Mouse (Mus musculus): ENCODE results near the gene Elp5. TPM values are rescaled to one million over a fixed set of nuclear protein-coding genes. Genes with fewer than 3 reads are reported as not detected.

Gene Elp5
- total RNA-seq, 2 experiments from 2014 or later = 98.0 to 99.5 TPM

DNA sequence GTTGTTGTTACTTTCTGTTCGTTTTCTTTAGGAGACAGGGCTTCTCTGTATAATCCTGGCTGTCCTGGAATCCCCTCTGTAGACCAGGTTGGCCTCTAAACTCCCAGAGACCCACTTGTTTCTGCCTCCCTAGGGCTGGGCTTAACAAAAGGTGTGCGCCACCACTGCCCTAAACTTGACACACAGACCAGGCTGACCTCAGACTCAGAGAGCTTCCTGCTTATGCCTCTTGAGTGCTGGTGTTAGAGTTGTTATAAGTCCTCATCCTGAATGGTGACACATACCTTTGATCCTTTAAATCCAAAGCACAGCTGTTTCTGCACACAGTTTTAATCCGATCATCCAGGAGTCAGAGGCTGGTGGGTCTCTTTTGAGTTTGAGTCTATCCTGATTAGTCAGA, 10.6 kb upstream of the Elp5 start:
- no peak for DNase-seq (ENCODE audit: low spot score in 2 of 2)

DNA sequence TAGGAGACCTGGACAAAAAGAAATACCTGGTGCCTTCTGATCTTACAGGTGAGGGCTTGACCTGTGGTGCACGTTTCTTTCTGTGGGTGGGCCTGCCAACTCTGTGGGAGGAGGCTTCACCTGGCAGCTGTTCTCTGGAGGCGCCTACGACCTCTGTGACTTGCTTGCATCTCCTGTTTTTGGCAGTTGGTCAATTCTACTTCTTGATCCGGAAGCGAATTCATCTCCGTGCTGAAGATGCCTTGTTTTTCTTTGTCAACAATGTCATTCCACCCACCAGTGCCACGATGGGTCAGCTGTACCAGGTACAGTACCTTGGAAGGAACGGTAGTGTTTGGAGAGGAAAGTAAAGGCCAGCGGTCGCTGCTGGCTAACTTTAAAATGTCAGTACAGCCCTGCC, 10.1 kb upstream of the Elp5 start:
- no peak for DNase-seq (ENCODE audit: low spot score in 2 of 2)

DNA sequence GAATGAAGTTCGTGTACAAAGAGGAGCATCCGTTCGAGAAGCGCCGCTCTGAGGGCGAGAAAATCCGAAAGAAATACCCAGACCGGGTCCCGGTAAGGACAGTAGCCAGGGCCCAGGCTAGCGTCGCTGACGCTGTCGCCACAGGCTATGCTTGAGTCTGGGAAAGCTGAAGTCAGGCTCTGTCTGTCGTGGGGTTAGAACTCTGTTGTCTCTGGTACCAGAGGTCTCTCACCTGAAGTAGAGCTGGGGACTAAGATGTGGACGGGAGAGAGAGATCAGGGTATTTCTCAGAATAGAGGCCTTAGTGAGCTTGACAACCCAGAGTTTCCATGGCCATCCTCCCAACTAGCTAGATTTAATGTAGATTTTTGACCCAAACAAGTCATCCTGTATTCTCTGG, 9.4 kb upstream of the Elp5 start:
- DNase-seq (ENCODE audit: low spot score in 2 of 2) = no peak

DNA sequence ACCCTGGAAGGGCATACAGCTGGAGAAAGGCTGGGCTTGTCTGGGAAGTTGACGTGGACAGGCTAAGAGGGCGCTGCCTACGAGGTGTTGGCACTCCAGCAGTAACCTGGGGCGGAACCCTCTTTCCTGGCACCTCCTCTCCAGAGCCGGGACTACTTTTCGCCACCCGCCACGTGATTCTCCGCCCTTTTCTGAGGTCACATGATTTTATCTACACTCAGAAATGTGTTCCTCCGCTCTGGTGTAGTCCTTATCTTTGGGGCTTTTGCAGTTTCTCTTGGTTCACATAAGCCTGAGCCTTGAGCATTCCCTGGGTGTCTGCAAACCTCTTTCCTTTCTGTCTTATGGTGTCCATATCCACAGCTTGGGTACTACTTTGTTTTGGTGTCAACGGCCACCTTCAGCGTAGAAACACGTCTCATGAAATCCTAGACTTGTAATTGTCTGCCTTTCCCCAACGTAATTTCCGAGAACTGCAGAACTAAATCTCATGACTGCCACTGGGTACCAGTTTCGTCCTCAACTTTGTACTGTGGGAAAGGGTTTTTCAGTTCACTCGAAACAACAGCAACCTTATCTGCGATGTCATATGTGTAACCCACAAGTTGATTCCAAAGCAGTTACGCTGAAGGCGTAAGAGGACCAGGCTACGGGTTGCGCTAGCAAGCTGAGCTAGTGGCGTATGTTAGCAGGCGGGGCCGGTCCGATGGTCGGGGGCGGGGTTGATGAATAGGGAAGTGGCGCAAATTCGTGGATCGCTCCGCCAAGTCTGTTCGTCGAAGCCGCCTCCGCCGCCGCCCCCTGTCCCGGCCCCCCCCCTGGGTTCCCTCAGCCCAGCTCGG, 8.8 kb upstream of the Elp5 start, which contains the start of gene Gabarap:
Gabarap (plus strand) TSS at position 294 of the 842 bp plus-strand sequence.
- peak; percentile 97 for DNase-seq (ENCODE audit: low spot score in 2 of 2)

DNA sequence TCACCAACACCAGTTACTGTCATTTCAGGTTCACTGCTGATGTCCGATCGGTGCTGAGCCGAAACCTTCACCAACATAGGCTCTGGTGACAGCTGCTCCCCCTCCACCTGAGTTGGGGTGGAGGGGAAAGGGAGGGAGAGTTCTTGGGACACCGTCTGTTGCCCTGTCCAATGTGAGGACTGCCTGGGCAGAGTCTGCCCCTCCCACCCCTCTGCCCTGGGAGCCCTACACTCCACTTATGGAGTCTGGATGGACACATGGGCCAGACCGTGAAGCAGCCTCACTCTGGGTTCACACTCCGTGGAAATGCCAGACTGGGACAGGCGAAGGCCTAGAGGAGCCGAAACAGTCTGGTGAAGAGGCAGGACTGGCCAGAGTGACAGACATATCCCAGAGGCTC, 7.6 kb upstream of the Elp5 start:
- no peak for DNase-seq (ENCODE audit: low spot score in 2 of 2)

DNA sequence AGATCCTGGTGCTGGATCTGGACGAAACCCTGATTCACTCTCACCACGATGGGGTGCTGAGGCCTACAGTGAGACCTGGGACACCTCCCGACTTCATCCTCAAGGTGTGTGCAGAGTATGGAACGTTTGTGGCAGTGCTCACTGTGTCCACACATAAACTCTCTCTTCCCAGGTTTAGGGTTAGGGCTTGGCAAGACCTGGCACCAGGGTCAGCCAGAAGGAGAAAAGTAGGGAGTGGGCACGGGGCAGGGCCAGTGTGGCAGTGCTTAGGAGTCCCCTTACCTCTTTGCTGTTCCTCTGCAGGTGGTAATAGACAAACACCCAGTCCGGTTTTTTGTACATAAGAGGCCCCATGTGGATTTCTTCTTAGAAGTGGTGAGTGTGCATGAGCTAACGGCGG, 2.1 kb upstream of the Elp5 start:
- no peak for DNase-seq (ENCODE audit: low spot score in 2 of 2)

DNA sequence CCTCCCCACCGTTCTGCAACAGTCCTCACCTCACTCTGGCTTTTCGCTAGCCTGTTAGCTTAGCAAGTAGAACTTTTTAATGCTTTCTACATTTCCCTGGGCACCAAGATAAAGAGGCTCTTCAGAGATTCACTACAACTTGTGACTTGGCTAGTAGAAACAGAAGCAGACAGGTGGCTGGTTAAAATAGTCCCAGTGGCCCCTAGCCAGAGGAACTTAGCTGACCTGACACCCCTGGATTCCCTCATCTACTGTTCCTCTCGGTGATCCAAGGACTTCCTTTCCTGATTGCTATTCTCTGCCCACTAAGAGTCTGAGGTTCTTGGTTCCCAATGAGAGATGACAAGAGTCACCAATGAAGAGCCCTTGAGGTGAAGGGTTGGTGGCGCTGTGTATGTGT, 1.1 kb upstream of the Elp5 start:
- DNase-seq (ENCODE audit: low spot score in 2 of 2) = no peak

DNA sequence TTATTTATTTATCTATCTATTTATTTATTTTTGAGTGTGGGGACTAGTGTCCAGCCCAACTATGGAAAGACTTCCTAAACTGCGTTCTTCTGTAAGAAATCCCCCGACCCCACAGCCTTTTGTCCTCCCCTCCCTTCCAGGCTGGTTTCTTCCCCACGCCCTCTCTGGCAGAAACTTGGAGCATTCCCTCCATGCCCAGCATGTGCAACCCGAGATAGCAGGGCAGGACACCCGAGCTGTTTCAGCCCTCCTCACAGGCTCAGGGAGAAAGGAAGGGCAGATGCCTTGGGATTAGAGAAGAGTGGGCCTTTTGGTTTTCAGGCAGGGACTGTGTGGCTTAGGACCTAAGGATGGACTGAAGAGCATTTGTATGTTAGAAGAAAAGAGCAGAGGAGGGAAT, 560 bp upstream of the Elp5 start:
- no peak for DNase-seq (ENCODE audit: low spot score in 2 of 2)

DNA sequence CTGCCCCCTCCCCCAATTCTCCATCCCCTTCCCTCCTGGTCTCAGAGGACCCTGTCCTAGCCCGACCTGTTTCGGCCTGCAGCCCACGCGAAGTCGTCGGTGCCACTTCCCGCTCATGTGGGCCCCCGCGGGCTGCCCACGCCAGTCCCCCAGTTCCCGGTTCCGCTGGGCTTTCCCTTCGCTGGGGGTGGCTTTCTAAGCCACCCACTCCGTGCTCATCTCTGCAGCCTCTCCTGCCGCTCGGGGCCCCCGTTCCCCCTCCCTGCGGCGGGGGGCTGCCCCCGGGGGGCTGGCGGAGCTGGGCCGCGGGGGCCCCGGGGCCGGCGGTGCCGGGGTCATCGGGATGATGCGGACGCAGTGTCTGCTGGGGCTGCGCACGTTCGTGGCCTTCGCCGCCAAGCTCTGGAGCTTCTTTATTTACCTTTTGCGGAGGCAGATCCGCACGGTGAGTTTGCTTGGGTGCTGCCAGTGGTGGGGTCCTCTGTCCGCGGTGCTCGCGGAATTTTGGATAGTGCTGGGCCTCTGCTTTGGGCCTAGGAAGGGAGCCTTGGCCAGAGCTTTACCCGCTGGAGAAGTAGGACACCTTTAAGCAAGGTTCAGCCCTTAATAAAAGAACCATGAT, 1.1 kb downstream of the Elp5 start, which contains the start of gene Ctdnep1:
Ctdnep1 (plus strand) TSS at position 16 of the 622 bp plus-strand sequence.
- DNase-seq (ENCODE audit: low spot score in 2 of 2) = no peak

DNA sequence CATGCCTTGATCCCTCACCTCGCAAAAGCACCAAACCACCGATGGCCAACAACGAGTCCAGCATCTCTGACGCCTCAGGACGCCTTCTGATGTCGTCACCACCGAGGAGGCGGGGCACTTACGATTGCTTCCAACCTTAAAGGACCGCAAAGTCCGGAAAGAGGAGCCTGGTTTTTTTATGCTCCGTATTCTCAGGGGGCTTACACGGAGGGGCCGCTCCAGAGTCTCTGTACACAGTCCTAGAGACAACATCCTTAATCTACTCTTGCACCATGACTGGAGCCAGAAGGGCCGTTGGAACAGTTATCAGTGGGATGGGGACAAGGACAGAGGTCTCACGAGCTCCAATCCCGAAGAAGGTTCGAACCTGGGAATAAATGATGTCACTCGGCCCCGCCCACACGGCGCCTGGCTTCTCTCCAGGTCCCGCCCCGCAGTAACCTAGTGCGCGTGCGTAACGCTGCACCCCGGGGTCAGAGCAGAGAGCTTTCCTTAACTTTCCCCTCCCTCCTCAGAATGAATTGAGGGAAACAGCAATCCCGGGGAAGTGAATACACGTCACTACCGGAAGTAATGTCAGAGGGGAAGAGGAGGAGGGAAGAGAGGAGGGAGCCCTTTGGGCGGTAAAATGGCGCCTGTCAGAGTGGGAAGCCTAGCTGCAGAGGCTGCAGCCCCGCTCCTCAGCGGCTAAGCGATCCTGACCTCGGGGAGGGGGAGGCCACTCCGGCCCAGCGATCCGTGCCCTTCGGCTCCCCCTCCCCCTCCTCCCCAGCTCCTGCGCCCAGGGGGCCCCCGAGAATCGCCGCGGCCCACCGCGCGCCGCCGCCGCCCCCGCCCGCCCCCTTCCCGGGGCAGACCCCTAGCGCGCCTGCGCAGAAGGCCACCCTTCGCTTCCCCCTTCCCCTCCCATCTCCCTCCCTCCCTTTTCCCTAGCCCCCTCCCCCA, 1.8 kb downstream of the Elp5 start:
- peak; percentile 99 to 100 for DNase-seq (ENCODE audit: low spot score in 2 of 2)

DNA sequence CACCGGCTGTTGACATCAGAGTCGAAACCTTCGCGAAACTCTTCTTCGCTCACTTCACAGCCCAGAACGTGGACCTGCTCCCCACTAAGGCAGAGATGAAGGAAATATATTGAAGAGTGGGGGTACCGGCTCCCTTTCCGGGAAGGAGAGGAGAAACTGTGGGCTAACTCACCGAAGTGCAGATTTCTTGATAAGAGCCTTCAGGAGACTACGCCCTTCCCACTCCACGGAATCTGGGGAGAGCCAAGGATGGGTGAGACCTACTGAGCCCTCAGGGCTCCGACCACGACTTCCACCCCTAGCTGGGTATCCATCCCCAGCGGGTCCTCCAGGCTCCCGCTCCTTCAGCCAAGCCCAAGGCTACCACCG, 2.5 kb downstream of the Elp5 start:
- no peak for DNase-seq (ENCODE audit: low spot score in 2 of 2)

DNA sequence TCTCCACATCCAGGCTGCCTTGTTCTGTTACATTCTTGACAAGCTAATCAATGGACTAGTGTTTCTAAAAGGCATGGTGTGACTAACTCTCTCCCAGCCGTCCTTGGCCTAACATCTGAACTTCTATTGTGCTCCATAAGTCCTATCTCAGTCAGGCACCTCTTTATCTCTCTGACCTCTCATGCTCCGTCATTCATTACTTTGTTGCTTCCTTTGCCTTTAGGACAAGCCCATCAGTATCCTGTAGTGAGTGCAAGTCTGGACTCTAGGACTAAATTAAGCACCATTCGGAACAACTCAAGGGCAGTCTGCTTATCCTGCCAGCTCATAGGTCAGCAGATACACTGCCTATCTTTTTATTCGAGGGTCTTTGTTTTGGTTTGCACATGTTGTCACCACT, 6.0 kb downstream of the Elp5 start:
- DNase-seq (ENCODE audit: low spot score in 2 of 2) = no peak

DNA sequence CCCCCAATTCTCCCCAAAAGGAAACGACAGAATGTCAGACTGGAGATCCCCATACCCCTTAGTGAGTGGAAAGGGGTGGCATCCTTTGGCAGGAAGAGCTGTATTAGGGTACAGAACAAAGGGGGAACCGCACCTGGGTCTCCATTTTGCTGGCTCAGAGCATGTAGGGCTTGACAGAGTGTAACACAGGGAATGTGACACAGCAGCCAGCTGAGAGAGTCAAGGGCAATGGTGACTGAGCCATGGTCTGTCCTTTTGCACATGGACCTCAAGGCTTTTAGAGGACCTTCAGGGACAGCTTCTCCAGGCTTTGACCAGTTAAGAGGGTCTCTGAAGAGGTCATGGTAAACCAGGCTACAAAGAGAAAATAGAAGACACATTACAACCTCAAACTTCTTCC, 7.4 kb downstream of the Elp5 start:
- DNase-seq (ENCODE audit: low spot score in 2 of 2) = no peak

DNA sequence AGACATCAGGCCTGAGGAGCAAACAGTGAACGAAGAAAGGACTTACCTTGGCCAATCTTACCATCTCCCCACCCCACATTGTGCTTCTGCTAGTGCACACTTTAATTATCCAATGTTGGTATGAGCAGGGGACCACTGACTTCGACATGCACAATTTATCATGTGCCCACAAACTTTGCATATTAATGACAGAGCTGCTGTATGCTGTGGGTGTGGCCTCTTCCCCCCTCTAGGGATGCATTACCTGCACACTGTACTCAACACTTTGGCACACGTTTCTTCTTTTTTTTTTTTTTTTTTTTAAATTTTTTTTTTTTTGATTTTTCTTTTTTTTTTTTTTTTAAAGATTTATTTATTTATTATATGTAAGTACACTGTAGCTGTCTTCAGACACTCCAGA, 11.5 kb downstream of the Elp5 start:
- DNase-seq (ENCODE audit: low spot score in 2 of 2) = no peak

DNA sequence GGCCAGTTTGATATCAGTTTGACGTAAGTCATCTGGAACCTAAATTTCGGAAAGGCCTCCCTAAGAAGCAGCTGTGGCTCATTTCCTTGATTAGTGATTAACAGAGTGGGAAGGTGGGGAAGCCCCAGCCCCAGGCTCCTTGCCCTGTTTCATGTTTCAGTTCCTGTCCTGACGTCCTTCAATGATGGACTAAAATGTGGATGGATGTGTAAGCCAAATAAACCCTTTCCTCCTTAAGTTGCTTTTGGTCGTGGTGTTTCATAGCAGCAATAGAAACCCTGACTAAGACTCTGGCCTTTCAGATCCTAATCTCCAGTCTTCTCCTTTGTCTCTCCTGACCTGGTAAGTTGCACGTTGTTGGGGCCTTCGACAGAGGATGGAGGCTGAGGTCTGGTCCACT, 12.1 kb downstream of the Elp5 start:
- DNase-seq (ENCODE audit: low spot score in 2 of 2) = no peak

DNA sequence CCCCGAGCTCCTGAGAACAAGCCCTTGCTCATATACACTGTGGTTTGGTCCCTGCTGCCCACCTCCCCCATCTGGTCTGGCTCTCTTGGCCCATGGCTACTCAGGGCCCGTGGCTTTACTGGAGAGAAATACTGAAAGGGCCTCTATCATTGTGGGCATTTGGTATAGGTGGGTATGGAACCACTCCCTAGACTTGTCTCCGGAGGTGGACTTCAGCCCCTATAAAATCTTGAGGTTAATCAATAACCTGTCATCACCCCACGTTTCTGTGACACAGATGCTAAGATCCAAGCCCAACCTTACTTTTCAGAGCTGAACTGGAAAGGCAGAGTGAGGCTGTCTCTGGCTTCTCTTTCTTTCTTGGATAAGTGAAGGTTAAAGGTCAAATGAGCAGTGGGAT, 13.5 kb downstream of the Elp5 start:
- no peak for DNase-seq (ENCODE audit: low spot score in 2 of 2)

DNA sequence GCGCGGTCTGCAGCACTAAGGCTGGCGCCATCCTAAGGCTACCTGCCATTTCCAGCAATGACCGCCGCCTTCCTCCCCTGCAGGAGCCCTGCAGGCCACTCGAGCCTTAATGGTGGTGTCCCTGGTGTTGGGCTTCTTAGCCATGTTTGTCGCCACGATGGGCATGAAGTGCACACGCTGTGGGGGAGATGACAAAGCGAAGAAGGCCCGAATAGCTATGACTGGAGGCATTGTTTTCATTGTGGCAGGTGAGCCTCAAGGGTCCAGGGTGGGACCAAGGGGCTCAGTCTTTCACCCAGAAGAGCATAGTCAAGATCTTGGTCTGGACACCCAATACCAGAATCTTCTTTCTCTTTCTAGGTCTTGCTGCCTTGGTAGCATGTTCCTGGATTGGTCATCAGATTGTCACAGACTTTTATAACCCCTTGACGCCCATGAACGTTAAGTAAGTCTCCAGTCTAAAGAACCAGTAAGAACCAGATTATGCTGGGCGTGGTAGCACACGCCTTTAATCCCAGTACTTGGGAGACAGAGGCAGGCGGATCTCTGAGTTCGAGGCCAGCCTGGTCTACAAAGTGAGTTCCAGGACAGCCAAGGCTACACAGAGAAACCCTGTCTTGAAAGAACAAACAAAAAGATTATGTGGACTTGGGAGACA, 15.3 kb downstream of the Elp5 start:
- no peak for DNase-seq (ENCODE audit: low spot score in 2 of 2)

DNA sequence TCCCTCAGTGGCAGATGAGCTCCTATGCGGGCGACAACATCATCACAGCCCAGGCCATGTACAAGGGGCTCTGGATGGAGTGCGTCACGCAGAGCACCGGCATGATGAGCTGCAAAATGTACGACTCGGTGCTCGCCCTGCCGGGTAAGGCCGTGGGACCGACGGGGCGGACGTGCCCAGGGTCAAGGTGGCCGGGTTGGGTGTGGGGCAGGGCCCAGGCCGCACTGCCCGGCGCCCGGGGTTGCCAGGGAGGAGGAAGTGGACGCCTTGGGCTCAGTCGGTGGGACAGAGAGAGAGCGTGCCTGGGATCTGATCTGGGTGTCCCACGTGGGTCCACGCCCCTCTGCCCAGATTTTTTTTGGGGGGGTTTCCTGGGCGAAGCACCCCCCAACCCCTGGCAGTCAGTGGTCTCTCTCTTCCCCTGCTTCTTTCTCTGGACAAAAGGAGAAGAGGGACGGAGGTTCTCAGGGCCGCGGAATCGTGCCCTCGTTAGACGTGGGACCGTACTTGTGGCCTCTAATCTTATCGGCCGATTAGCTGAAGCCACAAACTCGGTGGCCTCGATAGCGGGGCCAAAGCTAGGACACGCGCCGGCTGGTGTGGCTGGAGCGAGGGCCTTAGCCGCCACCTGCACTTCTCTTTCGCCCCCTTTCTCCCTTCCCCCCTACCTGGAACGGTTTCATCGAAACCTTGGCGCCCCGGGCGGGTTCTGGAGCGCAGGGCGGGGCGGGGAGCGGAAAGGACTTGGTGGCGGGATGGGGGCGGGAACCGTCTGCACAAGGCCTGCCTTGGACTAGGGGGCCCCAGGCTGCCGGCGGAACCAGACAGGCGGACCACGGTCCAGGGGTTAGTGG, 16.1 kb downstream of the Elp5 start:
- DNase-seq (ENCODE audit: low spot score in 2 of 2) = no peak

DNA sequence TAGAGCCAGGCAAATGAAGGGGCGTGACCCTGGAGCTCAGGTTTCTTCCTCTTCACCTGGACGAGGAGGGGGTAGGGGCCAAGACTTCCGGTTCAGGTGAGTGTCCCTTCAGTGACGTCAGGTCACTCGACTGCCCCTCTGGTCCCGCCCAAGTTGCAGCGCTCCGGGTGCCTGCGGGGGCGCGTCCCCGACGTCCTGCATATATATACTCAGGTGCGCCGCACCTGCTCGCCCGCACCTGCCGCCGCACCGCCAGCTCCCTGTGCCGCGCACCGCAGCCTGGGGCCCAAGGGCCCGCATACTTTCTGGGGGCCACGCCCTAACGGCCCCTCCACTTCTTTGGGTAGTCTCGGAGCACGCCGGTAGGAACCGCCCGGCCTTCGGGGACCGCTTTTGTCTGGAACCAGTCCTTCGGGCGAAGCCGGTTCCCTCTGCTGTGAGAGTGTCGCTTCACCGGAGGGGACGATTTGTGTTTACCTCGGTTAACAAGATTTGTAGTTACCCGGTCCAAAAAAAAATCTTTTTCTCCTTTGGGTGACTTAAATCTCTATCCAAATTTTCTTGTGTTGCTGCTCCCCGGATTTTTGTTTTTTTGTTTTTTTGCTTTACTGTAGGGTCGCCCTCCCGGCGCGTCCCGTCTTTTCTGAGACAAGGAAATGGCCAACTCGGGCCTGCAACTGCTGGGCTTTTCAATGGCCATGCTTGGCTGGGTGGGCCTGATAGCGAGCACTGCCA, 16.9 kb downstream of the Elp5 start:
- DNase-seq (ENCODE audit: low spot score in 2 of 2) = no peak

Measured in layer of hippocampus, postnatal 10 days (tissue).